Mouse (Mus musculus): Measurements from ENCODE around the gene Vmp1. TPM values are rescaled to one million over a fixed set of nuclear protein-coding genes. Genes with fewer than 3 reads are reported as not detected.

The Vmp1 gene
- polyA plus RNA-seq, 1 experiment from 2014 or later, result 387 TPM

- H3K27ac ChIP-seq (ENCODE audit: low read depth, low read length), result no peak overlapping the region
- no peaks in the 10 kb centered on the region for H3K4me1 ChIP-seq (replicated peaks; ENCODE audit: control insufficient read depth, insufficient read depth, low read length)
- H3K27me3 ChIP-seq (replicated peaks; ENCODE audit: control insufficient read depth, insufficient read depth, low read length), result no peaks in the 10 kb centered on the region
- no peaks in the 10 kb centered on the region for H3K9me3 ChIP-seq (ENCODE audit: control insufficient read depth)
- WGBS, result 72% methylated on average over 3 of the region's 3 CpGs
- no peak for ATAC-seq
- no peak overlapping the region for H3K9ac ChIP-seq (ENCODE audit: low read depth, low read length)
- TF ChIP-seq CTCF (IDR thresholded peaks at IDR 0.05; ENCODE audit: low read depth), result no peak
- no peak overlapping the region for H3K4me3 ChIP-seq (ENCODE audit: low read depth, low read length)
- no peak overlapping the region for H3K4me2 ChIP-seq (replicated peaks; ENCODE audit: low read depth)
- H3K36me3 ChIP-seq (ENCODE audit: control insufficient read depth, insufficient read depth), result peaks cover 21% of the 10 kb centered on the region
These were observed 15.5 kb downstream of the Vmp1 start for GRCm38 (mm10) chr11:86668169-86668568.

- Histone ChIP-seq H3K4me1 (replicated peaks; ENCODE audit: control insufficient read depth, insufficient read depth, low read length) (no peaks in the 10 kb centered on the region), H3K36me3 (ENCODE audit: control insufficient read depth, insufficient read depth) (peaks cover 26% of the 10 kb centered on the region), H3K27me3 (replicated peaks; ENCODE audit: control insufficient read depth, insufficient read depth, low read length) (no peaks in the 10 kb centered on the region), H3K4me2 (replicated peaks; ENCODE audit: low read depth) (no peak overlapping the region), H3K9me3 (ENCODE audit: control insufficient read depth) (no peaks in the 10 kb centered on the region), H3K4me3 (ENCODE audit: low read depth, low read length) (no peak overlapping the region), H3K27ac (ENCODE audit: low read depth, low read length) (no peak overlapping the region), H3K9ac (ENCODE audit: low read depth, low read length) (no peak overlapping the region)
- no peak for TF ChIP-seq CTCF (IDR thresholded peaks at IDR 0.05; ENCODE audit: low read depth)
- WGBS, result 73% methylated on average over 2 of the region's 2 CpGs
- no peak for ATAC-seq
These were observed 16.1 kb downstream of the Vmp1 start for GRCm38 (mm10) chr11:86667553-86667952.

GRCm38 (mm10) chr11:86664406-86664805 lies 19.2 kb downstream of the Vmp1 start:
- no peaks in the 10 kb centered on the region for H3K9me3 ChIP-seq (ENCODE audit: control insufficient read depth)
- no peak for TF ChIP-seq CTCF (IDR thresholded peaks at IDR 0.05; ENCODE audit: low read depth)
- no peak overlapping the region for H3K27ac ChIP-seq (ENCODE audit: low read depth, low read length)
- no peaks in the 10 kb centered on the region for H3K4me1 ChIP-seq (replicated peaks; ENCODE audit: control insufficient read depth, insufficient read depth, low read length)
- no peak overlapping the region for H3K9ac ChIP-seq (ENCODE audit: low read depth, low read length)
- no peak for ATAC-seq
- H3K4me3 ChIP-seq (ENCODE audit: low read depth, low read length), result no peak overlapping the region
- no peak overlapping the region for H3K4me2 ChIP-seq (replicated peaks; ENCODE audit: low read depth)
- H3K36me3 ChIP-seq (ENCODE audit: control insufficient read depth, insufficient read depth), result peaks cover 39% of the 10 kb centered on the region
- no peaks in the 10 kb centered on the region for H3K27me3 ChIP-seq (replicated peaks; ENCODE audit: control insufficient read depth, insufficient read depth, low read length)
- 94% methylated on average over 3 of the region's 3 CpGs for WGBS

DNA sequence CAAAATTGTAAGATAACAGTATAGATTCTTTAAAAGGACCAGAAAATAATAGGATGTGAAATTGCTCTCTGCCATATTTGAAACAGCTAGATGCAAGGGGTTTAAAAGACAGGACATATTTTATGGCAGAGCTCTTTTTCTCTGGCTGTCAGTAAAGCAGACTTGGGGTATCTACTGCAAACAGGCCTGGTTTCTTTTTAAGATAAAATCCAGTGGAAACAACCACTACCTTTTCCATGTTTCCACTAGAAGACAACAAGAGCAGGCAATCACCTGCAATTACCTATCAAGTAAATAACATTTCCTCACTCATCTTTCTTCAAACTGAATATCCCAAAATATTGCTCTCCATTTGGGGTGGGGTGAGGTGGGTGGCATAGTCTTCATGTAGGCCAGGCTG lies 19.7 kb downstream of the Vmp1 start:
- H3K4me1 ChIP-seq (replicated peaks; ENCODE audit: control insufficient read depth, insufficient read depth, low read length), result no peaks in the 10 kb centered on the region
- H3K9ac ChIP-seq (ENCODE audit: low read depth, low read length), result no peak overlapping the region
- no peak overlapping the region for H3K4me3 ChIP-seq (ENCODE audit: low read depth, low read length)
- no peak for TF ChIP-seq CTCF (IDR thresholded peaks at IDR 0.05; ENCODE audit: low read depth)
- ATAC-seq, result no peak
- no peak overlapping the region for H3K4me2 ChIP-seq (replicated peaks; ENCODE audit: low read depth)
- H3K36me3 ChIP-seq (ENCODE audit: control insufficient read depth, insufficient read depth), result peaks cover 39% of the 10 kb centered on the region
- H3K27me3 ChIP-seq (replicated peaks; ENCODE audit: control insufficient read depth, insufficient read depth, low read length), result no peaks in the 10 kb centered on the region
- H3K9me3 ChIP-seq (ENCODE audit: control insufficient read depth), result no peaks in the 10 kb centered on the region
- H3K27ac ChIP-seq (ENCODE audit: low read depth, low read length), result no peak overlapping the region

DNA sequence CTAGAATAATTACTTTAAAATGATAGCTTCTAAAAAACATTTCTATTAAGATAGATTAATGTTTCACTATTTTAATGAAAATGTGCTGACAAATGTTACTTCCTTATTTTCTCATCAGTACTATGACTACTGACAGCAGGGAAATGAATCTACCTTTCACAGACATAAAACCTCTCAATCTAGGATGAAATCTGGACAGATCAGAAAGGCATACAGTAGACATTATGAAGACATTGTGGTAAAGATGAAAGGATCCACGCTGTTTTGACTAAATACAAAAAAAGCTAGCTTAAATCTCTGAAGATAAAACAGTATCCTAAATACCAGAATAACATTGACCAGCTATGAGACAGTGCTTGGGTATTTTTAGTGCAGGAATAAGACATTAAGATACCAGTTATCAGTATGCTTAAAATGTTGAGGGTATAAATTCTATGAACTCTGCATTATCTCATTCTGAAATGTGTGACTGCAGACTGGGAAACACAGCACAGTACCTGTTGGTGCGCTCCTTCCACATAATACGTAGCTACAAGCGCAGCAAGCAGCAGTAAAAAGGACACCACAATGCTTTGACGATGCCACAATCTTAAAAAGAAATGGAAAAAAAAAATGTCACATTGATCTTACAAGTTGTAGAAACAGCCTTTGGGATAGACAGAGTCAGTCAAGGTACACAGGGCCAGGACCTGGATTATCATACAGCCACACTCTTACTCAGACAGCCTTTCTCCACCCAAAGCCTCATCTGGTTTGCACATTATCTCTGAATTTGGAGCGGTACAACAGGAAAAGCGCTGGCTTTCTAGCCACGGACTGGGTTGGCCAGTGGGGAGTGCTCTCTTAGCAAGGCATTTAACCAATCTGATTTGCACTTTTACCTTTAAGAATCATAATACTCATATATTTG lies 20.4 kb downstream of the Vmp1 start:
- TF ChIP-seq CTCF (IDR thresholded peaks at IDR 0.05; ENCODE audit: low read depth), result no peak
- ATAC-seq, result no peak
- Histone ChIP-seq H3K36me3 (ENCODE audit: control insufficient read depth, insufficient read depth) (peaks cover 44% of the 10 kb centered on the region), H3K4me3 (ENCODE audit: low read depth, low read length) (no peak overlapping the region), H3K4me1 (replicated peaks; ENCODE audit: control insufficient read depth, insufficient read depth, low read length) (no peaks in the 10 kb centered on the region), H3K4me2 (replicated peaks; ENCODE audit: low read depth) (no peak overlapping the region), H3K27me3 (replicated peaks; ENCODE audit: control insufficient read depth, insufficient read depth, low read length) (no peaks in the 10 kb centered on the region), H3K9me3 (ENCODE audit: control insufficient read depth) (no peaks in the 10 kb centered on the region), H3K27ac (ENCODE audit: low read depth, low read length) (no peak overlapping the region), H3K9ac (ENCODE audit: low read depth, low read length) (no peak overlapping the region)
- WGBS, result 91% methylated on average over 8 of the region's 8 CpGs

DNA sequence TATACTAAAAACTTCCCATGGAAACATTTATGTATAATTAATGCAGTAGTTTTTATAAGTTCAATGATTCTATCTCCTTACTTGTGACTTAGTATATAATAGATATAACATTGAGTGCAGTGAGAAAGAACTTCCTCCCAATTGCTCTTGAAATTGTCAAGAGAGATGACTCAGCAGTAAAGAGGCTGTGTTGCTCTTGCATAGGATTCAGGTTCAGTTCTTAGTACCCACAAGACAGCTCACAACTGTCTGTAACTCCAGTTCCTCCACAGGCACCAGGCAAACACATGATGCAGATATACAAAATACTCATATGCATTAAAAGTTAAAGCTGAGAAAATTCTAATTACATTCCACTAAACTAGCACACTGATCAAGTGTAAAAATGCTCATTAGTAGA lies 25.8 kb downstream of the Vmp1 start:
- Histone ChIP-seq H3K4me3 (ENCODE audit: low read depth, low read length) (no peak overlapping the region), H3K27me3 (replicated peaks; ENCODE audit: control insufficient read depth, insufficient read depth, low read length) (no peaks in the 10 kb centered on the region), H3K4me1 (replicated peaks; ENCODE audit: control insufficient read depth, insufficient read depth, low read length) (0 out of 2 replicates have a peak, but pooled peaks cover 4% of the 10 kb centered on the region), H3K36me3 (ENCODE audit: control insufficient read depth, insufficient read depth) (peaks cover 25% of the 10 kb centered on the region), H3K9me3 (ENCODE audit: control insufficient read depth) (no peaks in the 10 kb centered on the region), H3K9ac (ENCODE audit: low read depth, low read length) (no peak overlapping the region), H3K27ac (ENCODE audit: low read depth, low read length) (no peak overlapping the region), H3K4me2 (replicated peaks; ENCODE audit: low read depth) (no peak overlapping the region)
- TF ChIP-seq CTCF (IDR thresholded peaks at IDR 0.05; ENCODE audit: low read depth), result no peak
- no peak for ATAC-seq
